Mouse (Mus musculus): ENCODE measurements at regions not wholly inside any gene's neighbourhood (a gene's known extent, or its start where the extent isn't known, plus 50 kb on each side); places are given as distances from the start of the nearest gene placed in this dataset.

DNA sequence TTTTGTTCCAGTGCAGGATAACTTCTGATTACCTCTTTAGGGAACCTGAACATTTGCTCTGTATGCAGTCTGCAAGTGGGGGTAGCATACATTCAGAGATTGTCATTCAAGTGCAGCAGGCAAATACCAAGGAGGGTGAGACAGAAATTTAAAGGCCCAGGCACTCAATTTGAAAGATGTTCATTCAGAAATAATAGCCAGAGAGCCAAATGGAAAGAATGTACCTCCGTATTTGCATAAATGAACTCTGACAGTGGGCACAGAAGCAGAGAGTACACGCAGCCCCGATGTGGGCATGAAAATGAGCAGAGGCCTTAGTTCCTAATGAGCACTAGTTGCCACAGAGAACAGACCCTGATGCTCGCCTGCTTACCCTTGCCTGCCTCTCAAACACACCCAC is 958.8 kb upstream of the Flrt2 start:
- DNase-seq (ENCODE audit: inconsistent age in 2 of 2, low spot score in 1 of 2): no peak

DNA sequence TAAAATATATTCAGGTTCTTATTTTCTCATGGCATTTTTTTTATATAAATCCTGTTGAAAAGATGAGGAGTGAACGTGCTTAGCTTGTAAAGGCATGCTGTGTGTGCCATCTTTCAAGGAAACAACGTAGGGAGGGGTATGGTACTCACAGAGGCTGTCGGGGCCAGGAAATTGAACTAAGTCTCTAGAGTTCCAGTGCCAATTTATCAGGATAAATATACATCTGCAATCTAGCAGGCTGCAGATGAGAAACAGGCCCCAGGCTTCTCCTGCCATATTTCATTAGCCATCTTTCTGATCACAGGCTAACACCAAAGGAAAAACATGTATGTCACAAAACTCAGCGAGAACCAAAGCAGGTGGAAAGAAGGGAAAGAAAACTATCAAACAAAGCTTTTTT is 954.8 kb upstream of the Flrt2 start:
- DNase-seq (ENCODE audit: inconsistent age in 2 of 2, low spot score in 1 of 2): no peak

DNA sequence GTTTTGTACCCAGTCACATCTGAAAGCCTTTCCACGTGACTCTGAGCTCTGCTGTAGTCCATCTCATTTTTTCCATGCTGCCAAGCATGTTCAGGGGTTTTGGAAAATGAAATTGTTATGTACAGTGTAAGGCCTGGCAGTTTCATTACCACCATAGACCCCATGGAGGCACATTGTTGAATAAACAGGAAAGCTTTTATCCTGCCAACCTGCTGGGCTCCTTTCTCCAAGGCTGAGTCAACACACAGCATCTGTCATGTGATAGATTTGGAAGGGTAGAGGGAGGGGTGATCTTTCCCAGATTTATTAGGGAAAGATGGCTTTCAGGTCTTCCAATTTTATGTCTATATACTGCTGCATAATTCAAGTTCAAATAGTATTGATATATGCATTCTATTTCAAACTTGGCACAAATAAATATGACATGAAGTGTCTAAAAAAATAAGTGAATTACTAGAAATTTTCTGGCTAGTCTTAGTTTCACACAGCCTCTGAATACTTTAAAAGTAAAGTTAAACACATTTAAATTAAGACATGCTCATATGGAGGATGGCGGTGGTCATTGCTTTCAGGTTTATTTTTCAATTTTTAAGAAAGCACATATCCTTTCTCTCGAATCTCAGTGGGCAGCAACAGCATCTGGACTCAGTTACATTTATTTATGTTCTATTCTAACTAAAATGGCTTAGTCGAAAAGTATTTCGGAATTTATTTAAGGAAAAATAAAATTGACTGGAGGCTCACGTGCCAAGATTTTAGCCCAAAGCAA is 942.1 kb upstream of the Flrt2 start:
- no peak for DNase-seq (ENCODE audit: inconsistent age in 2 of 2, low spot score in 1 of 2)

DNA sequence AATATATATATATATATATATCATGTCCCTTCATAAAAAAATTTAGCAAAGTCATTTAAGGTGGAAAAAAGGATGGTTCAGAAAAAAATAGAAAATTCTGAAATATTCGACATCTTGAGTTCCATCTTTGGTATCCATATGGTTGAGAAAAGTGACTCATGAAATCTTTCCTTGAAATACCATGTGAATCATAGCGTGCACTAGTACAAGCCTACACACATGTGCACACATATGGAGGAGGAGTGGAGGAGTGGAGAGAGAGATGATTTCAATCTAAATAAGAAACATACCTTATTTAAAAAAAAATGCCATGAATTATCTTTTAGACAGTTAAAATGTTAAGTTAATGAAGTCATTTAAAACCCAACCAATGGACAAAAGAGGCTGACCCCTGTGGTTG is 936.3 kb upstream of the Flrt2 start:
- no peak for DNase-seq (ENCODE audit: inconsistent age in 2 of 2, low spot score in 1 of 2)

DNA sequence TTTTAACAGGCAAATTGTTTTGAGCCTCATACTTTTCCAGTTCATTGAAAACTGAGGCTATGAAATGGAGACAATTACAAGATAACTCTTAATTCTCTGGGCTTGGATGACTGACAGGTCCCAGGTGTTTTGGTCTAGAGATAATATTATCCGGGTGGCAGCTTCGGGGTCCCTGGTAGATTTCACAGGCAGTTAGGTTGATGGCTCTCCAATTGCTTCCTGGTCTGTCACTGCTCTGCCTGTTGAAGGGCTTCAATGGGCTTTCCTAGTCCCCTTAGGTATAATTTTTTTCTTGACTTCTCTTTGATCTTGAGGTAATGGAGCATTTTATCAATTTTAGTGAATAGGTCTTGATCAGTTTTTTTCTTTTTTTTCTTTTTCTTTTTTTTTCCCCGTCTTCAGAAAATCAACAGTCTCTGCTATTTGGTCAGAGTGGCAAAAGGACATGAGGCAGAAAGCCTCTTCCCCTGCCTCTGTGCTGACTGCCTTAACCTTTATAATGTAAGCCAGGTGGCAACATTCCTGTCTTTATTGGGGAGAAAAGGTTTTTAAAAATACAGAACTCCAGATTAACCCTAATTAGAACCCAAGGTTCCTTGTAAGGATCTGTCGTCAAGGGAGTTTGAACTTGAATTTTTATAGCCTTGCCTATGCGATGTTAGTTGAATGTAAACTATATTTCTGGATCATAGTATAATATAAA is 896.0 kb upstream of the Flrt2 start:
- no peak for DNase-seq (ENCODE audit: inconsistent age in 2 of 2, low spot score in 1 of 2)

DNA sequence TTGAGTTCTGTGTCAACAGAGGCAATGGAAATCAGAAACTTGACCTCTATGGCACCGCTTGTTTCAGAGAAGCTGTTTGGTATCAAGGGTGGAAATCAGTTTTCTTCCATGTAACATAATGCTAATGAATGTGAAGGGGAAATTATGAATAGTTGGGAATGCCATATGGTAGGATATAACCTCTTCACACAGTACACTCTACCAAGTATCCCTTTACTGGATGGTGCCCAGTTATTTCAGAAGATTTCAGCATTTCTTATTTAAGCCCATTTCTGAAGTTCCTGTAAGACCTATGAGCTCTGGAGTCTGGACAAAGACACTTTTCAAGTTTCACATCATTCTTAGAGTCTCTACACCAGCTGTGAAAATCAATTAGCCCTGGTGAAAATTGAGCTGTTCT is 887.3 kb upstream of the Flrt2 start:
- DNase-seq (ENCODE audit: inconsistent age in 2 of 2, low spot score in 1 of 2): no peak

DNA sequence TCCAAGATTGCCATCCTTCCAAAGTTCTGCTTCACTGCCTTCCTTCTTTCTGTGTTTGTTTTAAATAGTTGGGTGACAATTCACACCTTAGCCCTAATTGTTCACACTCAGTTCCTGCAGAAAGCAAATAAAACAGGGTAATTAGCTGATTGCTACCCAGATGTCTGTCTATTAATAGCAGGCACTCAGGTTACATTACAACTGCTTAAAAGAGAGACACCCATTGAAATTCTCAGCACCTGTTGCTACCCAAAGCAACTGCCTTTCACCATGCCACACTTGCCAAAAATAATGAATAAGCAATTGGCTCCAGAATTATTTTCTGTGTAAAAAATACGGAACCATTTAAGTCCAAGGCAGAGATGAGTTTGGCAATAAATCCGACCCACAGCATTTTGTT is 860.6 kb upstream of the Flrt2 start:
- no peak for DNase-seq (ENCODE audit: inconsistent age in 2 of 2, low spot score in 1 of 2)

DNA sequence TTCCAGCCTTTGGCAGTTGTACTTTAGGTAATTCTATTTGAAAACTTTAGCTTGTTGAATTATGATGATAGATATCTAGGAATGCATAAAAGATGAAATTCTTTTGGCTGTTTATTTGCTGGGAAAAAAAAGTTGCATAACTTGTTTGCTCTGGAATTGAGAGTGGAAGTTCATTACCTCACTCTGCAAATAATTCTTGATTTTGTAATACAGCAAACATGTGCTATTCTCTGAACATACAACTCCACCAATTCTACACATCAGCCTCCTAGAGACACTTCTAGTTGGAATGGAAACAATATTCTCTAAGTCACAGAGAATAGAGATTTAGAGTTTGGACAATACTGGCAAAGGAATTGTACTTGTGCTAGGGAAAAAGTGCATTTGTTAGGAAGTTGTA is 829.3 kb upstream of the Flrt2 start:
- DNase-seq (ENCODE audit: inconsistent age in 2 of 2, low spot score in 1 of 2): no peak

DNA sequence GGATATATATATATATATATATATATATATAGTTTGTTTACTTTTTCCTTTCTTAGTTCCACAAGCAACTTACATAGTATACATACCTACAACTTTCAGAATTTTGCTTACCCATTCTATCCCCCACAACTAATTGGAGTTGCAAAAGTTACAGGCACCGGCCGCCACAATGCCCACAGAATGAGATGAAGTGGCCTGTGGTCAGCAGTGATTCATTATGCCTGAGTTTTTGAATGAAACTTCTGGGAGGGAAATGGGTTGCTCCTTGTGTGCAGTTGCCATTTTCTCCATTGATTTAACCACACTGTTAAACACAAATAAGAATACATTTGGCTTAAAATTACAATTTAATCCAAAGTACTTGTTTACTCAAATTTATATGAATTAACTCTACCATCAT is 781.2 kb upstream of the Flrt2 start:
- no peak for DNase-seq (ENCODE audit: inconsistent age in 2 of 2, low spot score in 1 of 2)

DNA sequence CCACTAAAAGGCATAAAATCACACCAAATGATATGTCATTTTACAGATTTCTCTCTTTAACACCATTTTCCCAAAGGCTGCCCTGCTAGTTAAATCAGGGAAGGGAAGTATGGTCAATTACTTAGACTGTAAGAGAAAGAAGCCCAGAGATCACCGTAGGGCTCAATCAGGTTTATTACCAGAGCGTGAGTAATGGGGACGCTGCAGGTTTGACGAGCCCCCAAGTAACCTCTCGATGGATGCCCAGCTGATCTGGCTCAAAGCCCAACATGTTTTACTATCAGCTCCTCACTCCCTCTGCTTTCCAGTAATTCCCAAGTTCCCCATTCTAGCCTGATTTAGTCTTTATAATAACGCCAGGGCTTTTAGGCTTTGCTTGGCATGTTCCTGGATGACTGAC is 749.0 kb upstream of the Flrt2 start:
- DNase-seq (ENCODE audit: inconsistent age in 2 of 2, low spot score in 1 of 2): no peak

Measured in adrenal gland, adult (tissue).